Mouse (Mus musculus): ENCODE measurements around the gene Gcc1. TPM values are rescaled to one million over a fixed set of nuclear protein-coding genes. Genes with fewer than 3 reads are reported as not detected.

Gcc1 gene
- 4.0 and 4.4 TPM in 2 replicates for polyA plus RNA-seq (2014; fragmentation: Nextera tagmentation; extraction: Ambion mirVana)

DNA sequence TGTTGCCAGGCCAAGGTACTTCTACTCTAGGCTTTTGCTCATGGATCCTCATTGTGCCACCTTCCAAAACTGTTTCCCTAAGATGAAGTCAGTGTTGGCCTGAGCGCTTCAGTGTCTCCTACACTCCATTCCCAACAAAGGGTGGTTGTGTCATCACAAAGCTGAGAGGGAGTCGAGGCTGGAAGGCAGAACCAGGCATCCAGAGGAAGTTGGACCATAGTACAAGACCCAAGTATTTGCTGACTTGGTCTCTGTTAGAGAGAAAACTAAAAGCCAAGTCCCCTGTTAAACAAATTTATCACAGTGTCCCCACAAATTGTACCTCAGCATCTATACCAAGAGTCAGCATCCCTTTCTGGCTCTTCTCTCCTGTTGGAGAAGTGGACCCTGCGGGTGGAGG lies at the start of gene Gcc1:
Gcc1 (minus strand) TSS at position 101 of the 400 bp plus-strand sequence.
- no peak within 1 kb of the TSS for H3K4me3 ChIP-seq (ENCODE audit: low read depth, low read length)
- 80% methylated on average over 3 of the region's 3 CpGs for WGBS (ENCODE audit: insufficient replicate concordance)
- H3K27ac ChIP-seq (ENCODE audit: low read depth, low read length), result no peak within 1 kb of the TSS
- no peak within 1 kb of the TSS for H3K9ac ChIP-seq (ENCODE audit: low read depth, low read length)
- no peaks in the 10 kb centered on the region for H3K27me3 ChIP-seq (ENCODE audit: control insufficient read depth, insufficient read depth, low read length)
- H3K4me2 ChIP-seq, result no peak within 1 kb of the TSS
- ATAC-seq (replicated peaks; ENCODE audit: insufficient number of reproducible peaks, low FRiP score, low TSS enrichment), result no peak
- H3K4me1 ChIP-seq (ENCODE audit: control insufficient read depth, insufficient read depth, low read length), result peaks cover 11% of the 10 kb centered on the region
- peaks cover 18% of the 10 kb centered on the region for H3K36me3 ChIP-seq (ENCODE audit: control insufficient read depth, insufficient read depth, low read length)
- H3K9me3 ChIP-seq (replicated peaks; ENCODE audit: control insufficient read depth, low read length), result no peaks in the 10 kb centered on the region

DNA sequence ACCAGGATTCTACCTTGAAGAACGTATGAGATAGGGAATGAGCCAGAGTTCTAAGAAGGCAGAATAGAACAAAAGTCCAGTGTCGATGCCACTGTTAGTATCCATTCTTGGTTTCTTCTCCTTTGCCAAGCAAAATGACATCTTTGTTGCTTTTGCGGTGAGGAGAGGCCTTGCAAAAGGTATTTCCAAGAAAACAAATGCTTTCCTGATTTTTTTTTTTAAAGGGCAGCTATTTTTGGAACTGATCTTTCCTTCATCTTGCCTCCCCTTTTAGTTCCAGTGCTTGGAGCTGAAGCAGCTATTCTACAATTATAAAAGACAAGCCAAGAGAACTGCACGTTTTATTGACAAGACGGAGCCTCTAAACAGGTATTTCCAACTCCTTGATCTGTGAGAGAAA lies 46.6 kb upstream of the Gcc1 start, which contains the start of gene Snd1:
Snd1 (plus strand) TSS at position 301 of the 400 bp plus-strand sequence.
- no peaks in the 10 kb centered on the region for H3K9me3 ChIP-seq (replicated peaks; ENCODE audit: control insufficient read depth, low read length)
- H3K4me1 ChIP-seq (ENCODE audit: control insufficient read depth, insufficient read depth, low read length), result no peaks in the 10 kb centered on the region
- H3K36me3 ChIP-seq (ENCODE audit: control insufficient read depth, insufficient read depth, low read length), result no peaks in the 10 kb centered on the region
- no peak within 1 kb of the TSS for H3K9ac ChIP-seq (ENCODE audit: low read depth, low read length)
- no peak within 1 kb of the TSS for H3K4me3 ChIP-seq (ENCODE audit: low read depth, low read length)
- no peak within 1 kb of the TSS for H3K27ac ChIP-seq (ENCODE audit: low read depth, low read length)
- no peaks in the 10 kb centered on the region for H3K27me3 ChIP-seq (ENCODE audit: control insufficient read depth, insufficient read depth, low read length)
- 72% methylated on average over 5 of the region's 5 CpGs for WGBS (ENCODE audit: insufficient replicate concordance)
- no peak for ATAC-seq (replicated peaks; ENCODE audit: insufficient number of reproducible peaks, low FRiP score, low TSS enrichment)
- no peak within 1 kb of the TSS for H3K4me2 ChIP-seq

DNA sequence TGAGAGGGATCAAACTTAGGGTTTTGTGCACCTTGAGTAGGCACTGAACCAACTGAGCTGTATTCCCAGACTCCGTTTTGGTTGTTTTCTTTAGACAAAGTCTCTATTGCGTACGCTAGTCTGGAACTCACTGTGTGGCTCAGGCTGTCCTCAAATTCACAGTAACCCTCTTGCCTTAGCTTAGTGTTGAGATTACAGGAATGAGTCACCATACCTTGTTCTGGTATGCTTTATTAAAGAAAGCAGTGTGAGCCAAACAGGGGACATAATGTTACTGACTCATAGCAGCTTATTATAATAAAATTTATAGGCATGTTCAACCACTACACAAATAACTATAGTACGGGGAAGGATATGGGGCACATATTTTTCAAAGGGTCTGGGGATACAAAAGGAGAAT lies 46.0 kb upstream of the Gcc1 start:
- H3K4me2 ChIP-seq, result no peak overlapping the region
- H3K9ac ChIP-seq (ENCODE audit: low read depth, low read length), result no peak overlapping the region
- H3K27me3 ChIP-seq (ENCODE audit: control insufficient read depth, insufficient read depth, low read length), result no peaks in the 10 kb centered on the region
- H3K36me3 ChIP-seq (ENCODE audit: control insufficient read depth, insufficient read depth, low read length), result no peaks in the 10 kb centered on the region
- no peaks in the 10 kb centered on the region for H3K4me1 ChIP-seq (ENCODE audit: control insufficient read depth, insufficient read depth, low read length)
- no peak overlapping the region for H3K4me3 ChIP-seq (ENCODE audit: low read depth, low read length)
- ATAC-seq (replicated peaks; ENCODE audit: insufficient number of reproducible peaks, low FRiP score, low TSS enrichment), result no peak
- no peak overlapping the region for H3K27ac ChIP-seq (ENCODE audit: low read depth, low read length)
- H3K9me3 ChIP-seq (replicated peaks; ENCODE audit: control insufficient read depth, low read length), result no peaks in the 10 kb centered on the region
- 73% methylated on average over 4 of the region's 4 CpGs for WGBS (ENCODE audit: insufficient replicate concordance)

GRCm38 (mm10) chr6:28471284-28472035 lies 43.3 kb upstream of the Gcc1 start:
- Histone ChIP-seq H3K27me3 (ENCODE audit: control insufficient read depth, insufficient read depth, low read length) (no peaks in the 10 kb centered on the region), H3K27ac (ENCODE audit: low read depth, low read length) (no peak overlapping the region), H3K4me3 (ENCODE audit: low read depth, low read length) (no peak overlapping the region), H3K4me1 (ENCODE audit: control insufficient read depth, insufficient read depth, low read length) (no peaks in the 10 kb centered on the region), H3K4me2 (no peak overlapping the region), H3K36me3 (ENCODE audit: control insufficient read depth, insufficient read depth, low read length) (no peaks in the 10 kb centered on the region), H3K9ac (ENCODE audit: low read depth, low read length) (no peak overlapping the region), H3K9me3 (replicated peaks; ENCODE audit: control insufficient read depth, low read length) (no peaks in the 10 kb centered on the region)
- WGBS (ENCODE audit: insufficient replicate concordance), result 80% methylated on average over 9 of the region's 9 CpGs
- no peak for ATAC-seq (replicated peaks; ENCODE audit: insufficient number of reproducible peaks, low FRiP score, low TSS enrichment)

- no peak overlapping the region for H3K9ac ChIP-seq (ENCODE audit: low read depth, low read length)
- H3K4me2 ChIP-seq, result no peak overlapping the region
- WGBS (ENCODE audit: insufficient replicate concordance), result 77% methylated on average over 5 of the region's 5 CpGs
- no peaks in the 10 kb centered on the region for H3K27me3 ChIP-seq (ENCODE audit: control insufficient read depth, insufficient read depth, low read length)
- no peak for ATAC-seq (replicated peaks; ENCODE audit: insufficient number of reproducible peaks, low FRiP score, low TSS enrichment)
- no peak overlapping the region for H3K27ac ChIP-seq (ENCODE audit: low read depth, low read length)
- no peak overlapping the region for H3K4me3 ChIP-seq (ENCODE audit: low read depth, low read length)
- no peaks in the 10 kb centered on the region for H3K9me3 ChIP-seq (replicated peaks; ENCODE audit: control insufficient read depth, low read length)
- H3K36me3 ChIP-seq (ENCODE audit: control insufficient read depth, insufficient read depth, low read length), result no peaks in the 10 kb centered on the region
- H3K4me1 ChIP-seq (ENCODE audit: control insufficient read depth, insufficient read depth, low read length), result no peaks in the 10 kb centered on the region
Measured at GRCm38 (mm10) chr6:28470621-28471020, 42.4 kb upstream of the Gcc1 start.

DNA sequence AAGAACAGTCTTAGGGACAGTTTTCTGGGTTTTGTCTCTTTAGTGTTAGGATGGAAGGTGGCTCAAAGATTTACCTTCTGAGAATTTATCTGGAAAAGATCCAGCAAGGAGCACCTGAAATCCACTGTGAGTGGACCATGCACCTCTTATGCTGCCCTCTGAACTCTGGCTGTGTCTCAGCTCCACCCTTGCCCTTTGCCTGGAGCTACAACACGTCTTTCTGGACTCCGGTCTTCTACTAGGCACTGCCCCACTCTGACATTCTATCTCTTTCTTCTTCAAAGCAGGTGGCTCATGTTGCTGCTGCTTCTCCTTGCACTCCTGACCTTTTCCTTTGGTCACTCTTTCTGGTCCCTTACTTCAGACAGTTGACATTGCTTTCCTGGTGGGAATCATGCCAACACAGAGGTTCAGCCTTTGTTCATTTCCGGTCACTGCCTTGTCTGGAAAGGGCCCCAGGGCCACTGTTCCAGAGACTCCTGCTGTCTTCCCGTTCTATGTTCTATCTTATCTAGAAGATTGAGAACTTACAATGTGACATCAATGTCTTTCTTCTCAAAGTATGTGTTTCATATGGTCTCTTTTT lies 41.9 kb upstream of the Gcc1 start:
- H3K36me3 ChIP-seq (ENCODE audit: control insufficient read depth, insufficient read depth, low read length), result no peaks in the 10 kb centered on the region
- no peak overlapping the region for H3K4me3 ChIP-seq (ENCODE audit: low read depth, low read length)
- no peak overlapping the region for H3K4me2 ChIP-seq
- no peaks in the 10 kb centered on the region for H3K27me3 ChIP-seq (ENCODE audit: control insufficient read depth, insufficient read depth, low read length)
- no peaks in the 10 kb centered on the region for H3K9me3 ChIP-seq (replicated peaks; ENCODE audit: control insufficient read depth, low read length)
- ATAC-seq (replicated peaks; ENCODE audit: insufficient number of reproducible peaks, low FRiP score, low TSS enrichment), result no peak
- no peak overlapping the region for H3K9ac ChIP-seq (ENCODE audit: low read depth, low read length)
- H3K27ac ChIP-seq (ENCODE audit: low read depth, low read length), result no peak overlapping the region
- WGBS (ENCODE audit: insufficient replicate concordance), result 66% methylated on average over 4 of the region's 4 CpGs
- H3K4me1 ChIP-seq (ENCODE audit: control insufficient read depth, insufficient read depth, low read length), result no peaks in the 10 kb centered on the region

DNA sequence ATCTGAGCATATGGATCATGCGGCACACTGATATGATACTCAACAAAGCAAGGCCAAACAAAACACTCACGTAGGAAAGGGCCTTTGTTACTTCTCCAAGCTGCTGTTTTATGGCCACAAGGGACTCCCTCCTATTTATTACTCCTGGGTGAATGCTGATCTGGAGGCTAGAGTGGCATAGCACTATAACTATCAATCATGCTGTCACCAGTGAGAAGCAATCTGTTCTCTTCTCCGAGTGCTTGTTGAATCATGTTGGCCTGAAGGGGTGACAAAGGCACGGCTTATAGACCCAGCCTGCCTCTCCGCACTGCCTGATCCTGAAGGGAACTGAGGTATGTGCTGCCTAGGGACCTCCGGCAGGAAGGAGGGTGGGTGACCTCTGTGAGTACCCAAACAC lies 36.4 kb upstream of the Gcc1 start:
- ATAC-seq (replicated peaks; ENCODE audit: insufficient number of reproducible peaks, low FRiP score, low TSS enrichment), result no peak
- no peaks in the 10 kb centered on the region for H3K27me3 ChIP-seq (ENCODE audit: control insufficient read depth, insufficient read depth, low read length)
- H3K4me2 ChIP-seq, result no peak overlapping the region
- H3K4me1 ChIP-seq (ENCODE audit: control insufficient read depth, insufficient read depth, low read length), result no peaks in the 10 kb centered on the region
- H3K9ac ChIP-seq (ENCODE audit: low read depth, low read length), result no peak overlapping the region
- H3K36me3 ChIP-seq (ENCODE audit: control insufficient read depth, insufficient read depth, low read length), result no peaks in the 10 kb centered on the region
- no peaks in the 10 kb centered on the region for H3K9me3 ChIP-seq (replicated peaks; ENCODE audit: control insufficient read depth, low read length)
- no peak overlapping the region for H3K4me3 ChIP-seq (ENCODE audit: low read depth, low read length)
- H3K27ac ChIP-seq (ENCODE audit: low read depth, low read length), result no peak overlapping the region
- 34% methylated on average over 6 of the region's 6 CpGs for WGBS (ENCODE audit: insufficient replicate concordance)

DNA sequence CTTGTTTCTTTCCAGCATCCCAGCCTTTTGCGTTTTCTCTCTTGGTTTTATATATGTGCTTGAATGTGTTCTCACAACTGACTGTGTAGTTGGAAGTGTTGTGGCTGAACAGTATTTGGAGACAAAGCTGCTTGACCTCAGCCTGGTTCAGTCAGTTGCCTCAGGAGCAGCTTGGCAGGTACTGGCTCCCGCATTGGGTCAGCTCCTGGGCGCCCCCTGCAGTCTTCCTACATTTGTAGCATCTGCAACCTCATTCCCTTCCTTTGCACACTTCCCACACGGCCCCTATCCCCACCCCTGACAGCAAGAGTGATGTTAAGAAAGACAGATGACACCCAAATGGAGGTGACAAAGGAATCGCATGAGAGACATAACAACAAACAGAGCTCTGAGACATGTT lies 32.3 kb upstream of the Gcc1 start:
- Histone ChIP-seq H3K27me3 (ENCODE audit: control insufficient read depth, insufficient read depth, low read length) (no peaks in the 10 kb centered on the region), H3K4me3 (ENCODE audit: low read depth, low read length) (no peak overlapping the region), H3K36me3 (ENCODE audit: control insufficient read depth, insufficient read depth, low read length) (no peaks in the 10 kb centered on the region), H3K9me3 (replicated peaks; ENCODE audit: control insufficient read depth, low read length) (no peaks in the 10 kb centered on the region), H3K9ac (ENCODE audit: low read depth, low read length) (no peak overlapping the region), H3K27ac (ENCODE audit: low read depth, low read length) (no peak overlapping the region), H3K4me1 (ENCODE audit: control insufficient read depth, insufficient read depth, low read length) (no peaks in the 10 kb centered on the region), H3K4me2 (no peak overlapping the region)
- 3% methylated on average over 5 of the region's 5 CpGs for WGBS (ENCODE audit: insufficient replicate concordance)
- no peak for ATAC-seq (replicated peaks; ENCODE audit: insufficient number of reproducible peaks, low FRiP score, low TSS enrichment)

DNA sequence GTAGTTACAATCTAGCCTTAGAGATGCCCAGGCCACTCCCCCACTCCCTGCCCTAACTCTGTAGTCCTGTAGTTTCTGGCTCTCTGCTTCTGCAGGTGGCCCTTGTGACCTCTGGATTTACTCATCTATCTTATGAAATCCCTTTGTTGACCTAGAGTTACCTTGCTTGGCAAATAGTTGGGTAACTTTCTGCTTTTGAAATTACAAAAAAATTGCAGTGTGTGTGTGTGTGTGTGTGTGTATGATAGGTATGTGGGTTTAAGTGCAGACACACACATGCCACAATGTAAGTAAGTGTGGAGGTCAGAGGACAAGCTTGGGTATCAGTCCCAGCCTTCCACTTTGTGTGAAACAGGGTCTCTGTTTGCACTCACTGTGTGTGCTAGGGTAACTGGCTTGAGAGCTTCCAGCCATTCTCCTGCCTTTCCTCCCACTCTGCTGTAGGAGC lies 31.1 kb upstream of the Gcc1 start:
- Histone ChIP-seq H3K9me3 (replicated peaks; ENCODE audit: control insufficient read depth, low read length) (no peaks in the 10 kb centered on the region), H3K4me1 (ENCODE audit: control insufficient read depth, insufficient read depth, low read length) (no peaks in the 10 kb centered on the region), H3K4me2 (no peak overlapping the region), H3K9ac (ENCODE audit: low read depth, low read length) (no peak overlapping the region), H3K27ac (ENCODE audit: low read depth, low read length) (no peak overlapping the region), H3K36me3 (ENCODE audit: control insufficient read depth, insufficient read depth, low read length) (no peaks in the 10 kb centered on the region), H3K4me3 (ENCODE audit: low read depth, low read length) (no peak overlapping the region), H3K27me3 (ENCODE audit: control insufficient read depth, insufficient read depth, low read length) (no peaks in the 10 kb centered on the region)
- no peak for ATAC-seq (replicated peaks; ENCODE audit: insufficient number of reproducible peaks, low FRiP score, low TSS enrichment)

All from heart, embryonic 11.5 days (tissue).